Mouse (Mus musculus): ENCODE data around the gene Gps1. TPM values are rescaled to one million over a fixed set of nuclear protein-coding genes. Genes with fewer than 3 reads are reported as not detected.
A peak's percentile ranks its signal among the peaks of the same experiment; 100 is the strongest.

Gene Gps1
- polyA plus RNA-seq, 2 experiments, result 236 to 249 TPM

DNA sequence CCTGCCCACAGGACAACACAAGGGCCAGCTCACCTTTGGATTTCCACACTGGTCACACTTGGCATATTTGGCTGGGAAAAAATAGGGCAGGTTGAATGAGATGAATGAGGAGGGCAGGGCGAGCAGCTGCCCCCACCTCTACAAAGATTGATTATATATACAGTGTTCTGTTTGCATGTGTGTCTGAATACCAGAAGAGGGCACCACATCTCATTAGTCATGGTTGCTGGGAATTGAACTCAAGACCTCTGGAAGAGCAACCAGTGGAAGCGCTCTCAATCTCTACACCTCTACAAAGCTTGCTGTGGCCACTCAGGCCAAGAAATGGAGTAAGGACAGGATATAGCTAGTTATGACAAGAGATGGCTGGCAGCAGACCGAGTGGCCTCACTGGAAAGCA is 5.7 kb downstream of the Gps1 start:
- Histone ChIP-seq H3K4me3 (replicated peaks; ENCODE audit: low read length) (no peak overlapping the region), H3K4me1 (ENCODE audit: control insufficient read depth, insufficient read depth, low read length) (peaks cover 6% of the 10 kb centered on the region; the same call in 1 of the 2 replicates), H3K27me3 (ENCODE audit: control insufficient read depth, insufficient read depth, low read length) (no peaks in the 10 kb centered on the region), H3K27ac (replicated peaks; ENCODE audit: low read depth, low read length) (no peak overlapping the region), H3K36me3 (ENCODE audit: control insufficient read depth, insufficient read depth, low read length) (peaks cover 84% of the 10 kb centered on the region), H3K9me3 (ENCODE audit: control insufficient read depth, low read length) (no peaks in the 10 kb centered on the region), H3K9ac (ENCODE audit: low read depth, low read length, severe bottlenecking) (no peak overlapping the region), H3K4me2 (replicated peaks; ENCODE audit: low read depth, low read length, severe bottlenecking) (no peak overlapping the region)
- no peak for DNase-seq (ENCODE audit: low spot score)
- WGBS, result 83% methylated on average over 3 of the region's 3 CpGs
- TF ChIP-seq POLR2A (IDR thresholded peaks at IDR 0.05; ENCODE audit: borderline replicate concordance, extremely low read depth, insufficient read depth, insufficient read length), result no peak
- no peak for ATAC-seq (ENCODE audit: low FRiP score, low read depth)

DNA sequence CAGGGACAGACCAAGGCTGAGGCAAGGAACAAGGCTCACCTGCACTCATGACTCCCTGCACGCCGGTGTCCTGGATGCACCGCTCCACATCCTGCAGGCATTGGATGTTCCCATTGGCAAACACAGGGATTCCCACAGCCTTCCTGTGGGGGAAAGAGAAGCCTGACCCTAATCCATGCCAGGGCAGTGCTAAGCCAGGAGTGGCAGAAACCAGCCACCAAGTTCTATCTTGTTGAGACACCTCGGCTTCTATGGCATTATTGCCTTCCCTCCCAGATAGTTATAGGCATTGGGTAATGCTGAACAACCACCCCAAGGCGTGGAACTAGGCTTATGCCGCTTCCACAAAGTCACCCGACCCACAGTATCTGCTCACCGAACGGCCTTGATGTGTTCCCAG is 8.6 kb downstream of the Gps1 start:
- Histone ChIP-seq H3K36me3 (ENCODE audit: control insufficient read depth, insufficient read depth, low read length) (peaks cover 64% of the 10 kb centered on the region), H3K4me1 (ENCODE audit: control insufficient read depth, insufficient read depth, low read length) (peaks cover 9% of the 10 kb centered on the region), H3K9me3 (ENCODE audit: control insufficient read depth, low read length) (no peaks in the 10 kb centered on the region), H3K4me2 (replicated peaks; ENCODE audit: low read depth, low read length, severe bottlenecking) (no peak overlapping the region), H3K27ac (replicated peaks; ENCODE audit: low read depth, low read length) (no peak overlapping the region), H3K27me3 (ENCODE audit: control insufficient read depth, insufficient read depth, low read length) (no peaks in the 10 kb centered on the region), H3K9ac (ENCODE audit: low read depth, low read length, severe bottlenecking) (no peak overlapping the region), H3K4me3 (replicated peaks; ENCODE audit: low read length) (no peak overlapping the region)
- DNase-seq (ENCODE audit: low spot score) (no peak), ATAC-seq (ENCODE audit: low FRiP score, low read depth) (no peak)
- WGBS, result 93% methylated on average over 9 of the region's 9 CpGs
- TF ChIP-seq POLR2A (IDR thresholded peaks at IDR 0.05; ENCODE audit: borderline replicate concordance, extremely low read depth, insufficient read depth, insufficient read length), result no peak

DNA sequence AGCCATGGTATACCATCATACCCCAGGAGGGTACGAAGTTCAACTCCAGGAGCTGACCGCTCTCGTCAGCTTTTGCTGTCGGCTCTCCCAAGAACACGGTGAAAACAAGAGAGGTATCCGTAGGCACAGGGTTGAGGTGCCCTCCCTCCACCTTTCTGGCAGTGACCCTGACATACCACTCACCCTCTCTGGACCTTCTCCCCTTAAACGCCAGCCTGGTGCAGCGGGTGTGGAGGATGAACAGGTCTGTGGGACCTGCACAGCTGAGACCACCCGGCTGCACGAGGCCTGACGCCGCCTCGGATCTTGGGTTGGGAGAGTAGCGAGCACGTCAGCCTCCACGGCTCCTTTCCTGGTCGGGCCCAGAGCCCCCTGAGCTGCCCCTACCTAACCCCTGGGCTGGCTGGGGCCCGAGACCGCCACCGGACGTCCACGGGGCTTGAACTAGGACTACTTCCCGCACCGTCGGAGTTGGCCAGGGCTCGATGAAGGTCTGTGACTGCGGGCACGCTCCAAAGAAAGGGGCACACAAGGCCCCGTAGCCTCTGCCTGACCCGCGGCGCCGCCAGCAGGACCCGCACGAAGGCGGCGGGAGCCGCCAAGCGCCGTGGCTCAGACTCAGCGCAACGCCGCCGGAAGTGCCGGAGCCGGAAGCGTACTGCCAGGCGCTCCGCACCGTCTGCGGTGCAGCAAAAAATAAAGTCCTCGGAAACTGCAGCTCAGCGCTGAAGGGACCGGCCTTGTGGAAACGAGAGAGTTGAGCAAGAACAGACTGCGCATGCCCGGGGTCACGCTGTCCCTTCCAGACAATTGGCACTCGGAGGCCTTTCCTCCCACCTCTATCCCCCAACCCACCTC is 11.9 kb downstream of the Gps1 start, which contains the start of gene Dus1l:
TSS of gene Dus1l (minus strand) at position 648 of the 858 bp plus-strand sequence.
- Histone ChIP-seq H3K36me3 (ENCODE audit: control insufficient read depth, insufficient read depth, low read length) (peaks cover 36% of the 10 kb centered on the region), H3K9me3 (ENCODE audit: control insufficient read depth, low read length) (no peaks in the 10 kb centered on the region), H3K4me2 (replicated peaks; ENCODE audit: low read depth, low read length, severe bottlenecking) (peak within 1 kb of the TSS; percentile 93), H3K27me3 (ENCODE audit: control insufficient read depth, insufficient read depth, low read length) (no peaks in the 10 kb centered on the region), H3K4me1 (ENCODE audit: control insufficient read depth, insufficient read depth, low read length) (peaks cover 13% of the 10 kb centered on the region), H3K27ac (replicated peaks; ENCODE audit: low read depth, low read length) (peak within 1 kb of the TSS; percentile 63), H3K9ac (ENCODE audit: low read depth, low read length, severe bottlenecking) (peak within 1 kb of the TSS; percentile 94), H3K4me3 (replicated peaks; ENCODE audit: low read length) (peak within 1 kb of the TSS; percentile 99)
- 2% methylated on average over 59 of the region's 59 CpGs for WGBS
- DNase-seq (ENCODE audit: low spot score) (peak; percentile 95), ATAC-seq (ENCODE audit: low FRiP score, low read depth) (peak; percentile 89)
- peak; percentile 80; the same call in 1 of the 2 replicates for TF ChIP-seq POLR2A (IDR thresholded peaks at IDR 0.05; ENCODE audit: borderline replicate concordance, extremely low read depth, insufficient read depth, insufficient read length)

DNA sequence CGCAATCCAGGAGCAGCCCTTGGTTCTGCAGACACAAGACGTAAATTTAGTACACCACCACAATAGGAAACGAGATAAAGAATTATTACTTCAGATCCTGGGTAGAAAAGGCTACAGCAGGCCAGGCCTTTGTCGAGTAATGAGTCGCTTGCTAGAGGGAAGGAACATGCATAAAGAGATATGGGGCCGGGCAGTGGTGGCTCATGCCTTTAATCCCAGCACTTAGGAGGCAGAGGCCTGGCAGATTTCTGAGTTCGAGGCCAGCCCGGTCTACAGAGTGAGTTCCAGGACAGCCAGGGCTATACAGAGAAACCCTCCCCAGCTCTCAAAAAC is 12.5 kb downstream of the Gps1 start:
- H3K27me3 ChIP-seq (ENCODE audit: control insufficient read depth, insufficient read depth, low read length), result no peaks in the 10 kb centered on the region
- H3K4me1 ChIP-seq (ENCODE audit: control insufficient read depth, insufficient read depth, low read length), result peaks cover 13% of the 10 kb centered on the region
- H3K9me3 ChIP-seq (ENCODE audit: control insufficient read depth, low read length), result no peaks in the 10 kb centered on the region
- H3K4me2 ChIP-seq (replicated peaks; ENCODE audit: low read depth, low read length, severe bottlenecking), result peak overlapping the region; percentile 93
- ATAC-seq (ENCODE audit: low FRiP score, low read depth), result peak; percentile 10; the same call in 1 of the 2 replicates
- peak overlapping the region; percentile 99 for H3K4me3 ChIP-seq (replicated peaks; ENCODE audit: low read length)
- TF ChIP-seq POLR2A (IDR thresholded peaks at IDR 0.05; ENCODE audit: borderline replicate concordance, extremely low read depth, insufficient read depth, insufficient read length), result no peak
- no peak for DNase-seq (ENCODE audit: low spot score)
- 33% methylated on average over 8 of the region's 8 CpGs for WGBS
- peak overlapping the region; percentile 63 for H3K27ac ChIP-seq (replicated peaks; ENCODE audit: low read depth, low read length)
- H3K9ac ChIP-seq (ENCODE audit: low read depth, low read length, severe bottlenecking), result peak overlapping the region; percentile 94
- H3K36me3 ChIP-seq (ENCODE audit: control insufficient read depth, insufficient read depth, low read length), result peaks cover 30% of the 10 kb centered on the region

DNA sequence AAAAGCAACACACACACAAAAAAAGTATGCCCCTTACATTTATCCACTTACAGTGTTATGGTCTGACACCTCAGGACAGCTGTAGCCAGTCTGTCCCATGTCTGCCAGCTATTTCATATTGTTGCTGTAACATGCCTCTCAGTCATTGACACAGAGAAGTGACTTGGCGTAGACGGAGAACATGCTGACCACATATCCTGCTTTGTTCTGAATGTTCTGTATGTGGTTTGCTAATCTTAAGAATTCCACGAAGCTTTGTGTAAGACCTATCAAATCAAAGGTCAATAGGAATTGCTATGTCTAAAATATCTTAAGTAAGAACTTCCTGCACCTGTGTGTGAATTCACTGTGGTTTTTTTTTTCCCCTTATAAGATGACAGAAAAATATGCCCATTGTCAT is 14.2 kb downstream of the Gps1 start:
- 87% methylated on average over 3 of the region's 3 CpGs for WGBS
- no peak for ATAC-seq (ENCODE audit: low FRiP score, low read depth)
- no peak for TF ChIP-seq POLR2A (IDR thresholded peaks at IDR 0.05; ENCODE audit: borderline replicate concordance, extremely low read depth, insufficient read depth, insufficient read length)

More for the DNA sequence above, 14.2 kb downstream of the Gps1 start:
- no peak for DNase-seq (ENCODE audit: low spot score)
- H3K4me2 ChIP-seq (replicated peaks; ENCODE audit: low read depth, low read length, severe bottlenecking), result no peak overlapping the region
- H3K27me3 ChIP-seq (ENCODE audit: control insufficient read depth, insufficient read depth, low read length), result no peaks in the 10 kb centered on the region
- H3K27ac ChIP-seq (replicated peaks; ENCODE audit: low read depth, low read length), result no peak overlapping the region
- peaks cover 13% of the 10 kb centered on the region for H3K36me3 ChIP-seq (ENCODE audit: control insufficient read depth, insufficient read depth, low read length)
- H3K9me3 ChIP-seq (ENCODE audit: control insufficient read depth, low read length), result no peaks in the 10 kb centered on the region
- no peak overlapping the region for H3K4me3 ChIP-seq (replicated peaks; ENCODE audit: low read length)
- H3K9ac ChIP-seq (ENCODE audit: low read depth, low read length, severe bottlenecking), result no peak overlapping the region
- H3K4me1 ChIP-seq (ENCODE audit: control insufficient read depth, insufficient read depth, low read length), result peaks cover 13% of the 10 kb centered on the region

Data from limb, embryonic 14.5 days (tissue).